Mouse (Mus musculus): ENCODE measurements around the gene Ccdc9. TPM values are rescaled to one million over a fixed set of nuclear protein-coding genes. Genes with fewer than 3 reads are reported as not detected.
A peak's percentile ranks its signal among the peaks of the same experiment; 100 is the strongest.

The Ccdc9 gene
- polyA plus RNA-seq, 1 experiment = 204 TPM

- no peak for TF ChIP-seq GATA1 (IDR thresholded peaks at IDR 0.05; ENCODE audit: low read length)
Measured at GRCm38 (mm10) chr7:16259110-16259590, 27.4 kb downstream of the Ccdc9 start, which contains the start of gene C5ar1. C5ar1 (minus strand) TSS chr7:16259540.

GRCm38 (mm10) chr7:16257830-16258229 is 28.8 kb downstream of the Ccdc9 start:
- no peak for TF ChIP-seq GATA1 (IDR thresholded peaks at IDR 0.05; ENCODE audit: low read length)

- TF ChIP-seq GATA1 (IDR thresholded peaks at IDR 0.05; ENCODE audit: low read length) = peak; percentile 26
Measured at GRCm38 (mm10) chr7:16254195-16254594, 32.4 kb downstream of the Ccdc9 start.

- TF ChIP-seq GATA1 (IDR thresholded peaks at IDR 0.05; ENCODE audit: low read length) = no peak
Measured at GRCm38 (mm10) chr7:16250687-16251086, 35.9 kb downstream of the Ccdc9 start.

GRCm38 (mm10) chr7:16245958-16246357 is 40.6 kb downstream of the Ccdc9 start:
- TF ChIP-seq GATA1 (IDR thresholded peaks at IDR 0.05; ENCODE audit: low read length) = no peak

GRCm38 (mm10) chr7:16244067-16244466 is 42.5 kb downstream of the Ccdc9 start, which contains the start of gene C5ar2:
C5ar2 (minus strand) TSS chr7:16244154.
- no peak for TF ChIP-seq GATA1 (IDR thresholded peaks at IDR 0.05; ENCODE audit: low read length)

GRCm38 (mm10) chr7:16242198-16242597 is 44.4 kb downstream of the Ccdc9 start:
- TF ChIP-seq GATA1 (IDR thresholded peaks at IDR 0.05; ENCODE audit: low read length) = no peak

- no peak for TF ChIP-seq GATA1 (IDR thresholded peaks at IDR 0.05; ENCODE audit: low read length)
Measured at GRCm38 (mm10) chr7:16241787-16242186, 44.8 kb downstream of the Ccdc9 start.

- no peak for TF ChIP-seq GATA1 (IDR thresholded peaks at IDR 0.05; ENCODE audit: low read length)
Measured at GRCm38 (mm10) chr7:16240978-16241303, 45.7 kb downstream of the Ccdc9 start.

- TF ChIP-seq GATA1 (IDR thresholded peaks at IDR 0.05; ENCODE audit: low read length) = peak; percentile 30
Measured at GRCm38 (mm10) chr7:16240281-16240977, 46.2 kb downstream of the Ccdc9 start.

GRCm38 (mm10) chr7:16239554-16239997 is 47.0 kb downstream of the Ccdc9 start:
- no peak for TF ChIP-seq GATA1 (IDR thresholded peaks at IDR 0.05; ENCODE audit: low read length)

GRCm38 (mm10) chr7:16229869-16230268 is 56.7 kb downstream of the Ccdc9 start:
- no peak for TF ChIP-seq GATA1 (IDR thresholded peaks at IDR 0.05; ENCODE audit: low read length)

Other genes starting within 250 kb of the Ccdc9 start
- gene Bicra, start 238.9 kb downstream of the Ccdc9 start, polyA plus RNA-seq (2012) = 82.3 and 97.4 TPM in 2 replicates
- gene Zfp541, start 225.0 kb downstream of the Ccdc9 start, polyA plus RNA-seq (2012) = 0.01 TPM in 1 of 2 replicates, not detected in the other
- gene Napa, start 188.3 kb downstream of the Ccdc9 start, polyA plus RNA-seq (2012) = 271 and 283 TPM in 2 replicates
- 32.6 and 47.9 TPM in 2 replicates for gene Kptn, start 166.9 kb downstream of the Ccdc9 start, polyA plus RNA-seq (2012)
- 0.01 TPM in 2 replicates for gene Slc8a2, start 157.0 kb downstream of the Ccdc9 start, polyA plus RNA-seq (2012)
- not detected in 2 replicates for gene Meis3, start 111.7 kb downstream of the Ccdc9 start, polyA plus RNA-seq (2012)
- gene Dhx34, start 64.8 kb downstream of the Ccdc9 start, polyA plus RNA-seq (2012) = 26.6 and 27.1 TPM in 2 replicates
- 0.08 and 0.14 TPM in 2 replicates for gene C5ar2, start 42.6 kb downstream of the Ccdc9 start, polyA plus RNA-seq (2012)
- 0.02 TPM in 1 of 2 replicates, not detected in the other for gene C5ar1, start 27.3 kb downstream of the Ccdc9 start, polyA plus RNA-seq (2012)
- gene Inafm1, start 13.2 kb downstream of the Ccdc9 start, polyA plus RNA-seq (2012) = 326 and 427 TPM in 2 replicates
- 226 and 291 TPM in 2 replicates for gene Bbc3, start 21.6 kb upstream of the Ccdc9 start, polyA plus RNA-seq (2012)
- gene Sae1, start 101.0 kb upstream of the Ccdc9 start, polyA plus RNA-seq (2012) = 68.2 and 92.9 TPM in 2 replicates
- gene Zc3h4, start 114.1 kb upstream of the Ccdc9 start, polyA plus RNA-seq (2012) = 180 and 224 TPM in 2 replicates
- 284 and 414 TPM in 2 replicates for gene Tmem160, start 166.0 kb upstream of the Ccdc9 start, polyA plus RNA-seq (2012)
- not detected in 2 replicates for gene Npas1, start 190.9 kb upstream of the Ccdc9 start, polyA plus RNA-seq (2012)

All from G1E-ER4 (cell line).